Mouse (Mus musculus) limb, embryonic 12.5 days (tissue): ENCODE data around the gene 9530068E07Rik. TPM values are rescaled to one million over a fixed set of nuclear protein-coding genes. Genes with fewer than 3 reads are reported as not detected.

Experiments used
- ATAC-seq: fragments of 200-750 bp; cut with Nextera tagmentation; 2 replicates; pipeline ENCODE4 v1.8.0; 2017; ENCODE audit warnings: low read depth, moderate TSS enrichment; ENCODE audit not compliant: insufficient number of reproducible peaks, insufficient read depth, low FRiP score, low TSS enrichment
- H3K27ac ChIP-seq: fragments of 300-500 bp; sonication (generic); 2 replicates; pipeline ENCODE4 v1.5.1; 2016; ENCODE audit warnings: mild to moderate bottlenecking, moderate library complexity
- H3K27me3 ChIP-seq: fragments of 300-500 bp; sonication (generic); 2 replicates; pipeline ENCODE4 v1.6.1; 2016; ENCODE audit warnings: mild to moderate bottlenecking, moderate library complexity
- H3K36me3 ChIP-seq: fragments of 300-500 bp; sonication (generic); 2 replicates; pipeline ENCODE4 v1.6.1; 2016; ENCODE audit warnings: mild to moderate bottlenecking, moderate library complexity
- H3K4me1 ChIP-seq: fragments of 300-500 bp; sonication (generic); replicated peaks from 2 replicates; pipeline ENCODE4 v1.6.1; 2016
- H3K4me2 ChIP-seq: fragments of 300-500 bp; sonication (generic); 2 replicates; pipeline ENCODE4 v1.6.1; 2016; ENCODE audit warnings: mild to moderate bottlenecking, moderate library complexity
- H3K4me3 ChIP-seq: fragments of 300-500 bp; sonication (generic); replicated peaks from 2 replicates; pipeline ENCODE4 v1.5.1; 2016; ENCODE audit warnings: mild to moderate bottlenecking
- H3K9ac ChIP-seq: fragments of 300-500 bp; sonication (generic); replicated peaks from 2 replicates; pipeline ENCODE4 v1.6.1; 2016; ENCODE audit warnings: mild to moderate bottlenecking, moderate library complexity
- H3K9me3 ChIP-seq: fragments of 300-500 bp; sonication (generic); 2 replicates; pipeline ENCODE4 v1.6.1; 2016; ENCODE audit warnings: mild to moderate bottlenecking, moderate library complexity
- WGBS: fragments of 180-500 bp; shearing (Covaris S2); methylation state at CpG from one replicate; pipeline ENCODE4 v1.1.7; 2016; 5-methylcytosine and 5-hydroxymethylcytosine counted together
- polyA plus RNA-seq: library from polyadenylated mRNA; unstranded; fragments of >200 nt; fragmentation: Nextera tagmentation; extraction: Ambion mirVana; gene quantifications from 2 replicates; pipeline ENCODE4 v1.2.1, GENCODE M21; 2016

Gene 9530068E07Rik
- polyA plus RNA-seq, 1 experiment from 2014 or later, result 161 TPM

DNA sequence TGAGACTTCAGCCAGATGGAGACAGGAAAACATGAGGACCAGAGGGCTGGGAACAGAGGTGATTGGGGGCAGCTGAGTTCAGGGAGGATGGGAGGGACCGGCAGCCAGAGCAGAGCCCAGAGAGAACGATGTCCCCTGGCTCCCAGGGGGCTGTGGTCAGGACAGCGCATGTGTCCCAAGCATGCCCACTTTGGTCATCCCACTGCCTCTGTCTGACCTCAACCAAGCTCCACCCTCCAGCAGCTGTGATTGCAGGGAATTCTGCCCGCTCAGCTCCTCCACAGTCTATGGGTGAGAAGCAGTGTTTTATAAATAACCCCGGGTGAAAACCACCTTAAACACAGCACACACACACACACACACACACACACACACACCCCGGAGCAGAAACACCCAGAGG lies 33.2 kb downstream of the 9530068E07Rik start:
- Histone ChIP-seq H3K4me1 (no peaks in the 10 kb centered on the region), H3K27ac (no peak overlapping the region), H3K36me3 (no peaks in the 10 kb centered on the region), H3K4me3 (no peak overlapping the region), H3K9ac (no peak overlapping the region), H3K4me2 (no peak overlapping the region), H3K9me3 (no peaks in the 10 kb centered on the region), H3K27me3 (no peaks in the 10 kb centered on the region)
- WGBS, result 71% methylated on average over 6 of the region's 6 CpGs
- no peak for ATAC-seq

DNA sequence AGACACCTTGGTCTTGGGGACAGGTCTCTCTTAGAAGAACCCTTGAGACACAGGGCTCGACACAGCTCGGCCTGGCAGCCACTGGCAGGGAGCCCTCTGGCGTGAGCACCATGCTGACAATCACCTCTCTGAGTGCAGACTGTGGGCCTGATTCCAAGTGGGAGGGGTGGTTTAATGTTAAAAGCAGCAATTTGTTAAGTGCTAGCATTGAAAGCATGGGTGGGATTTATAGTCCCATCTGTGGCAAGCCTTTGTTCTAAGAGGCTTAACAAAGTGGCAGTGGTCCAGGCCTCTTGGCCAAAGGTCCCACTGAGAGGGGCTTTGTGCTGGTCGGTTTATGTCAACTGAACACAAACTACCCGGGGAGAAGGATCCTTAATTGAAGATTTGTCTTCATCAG lies 35.4 kb downstream of the 9530068E07Rik start:
- Histone ChIP-seq H3K36me3 (no peaks in the 10 kb centered on the region), H3K9me3 (no peaks in the 10 kb centered on the region), H3K27ac (no peak overlapping the region), H3K9ac (no peak overlapping the region), H3K4me1 (peaks cover 4% of the 10 kb centered on the region; the same call in 1 of the 2 replicates), H3K27me3 (no peaks in the 10 kb centered on the region), H3K4me3 (no peak overlapping the region), H3K4me2 (no peak overlapping the region)
- 53% methylated on average over 5 of the region's 5 CpGs for WGBS
- no peak for ATAC-seq

DNA sequence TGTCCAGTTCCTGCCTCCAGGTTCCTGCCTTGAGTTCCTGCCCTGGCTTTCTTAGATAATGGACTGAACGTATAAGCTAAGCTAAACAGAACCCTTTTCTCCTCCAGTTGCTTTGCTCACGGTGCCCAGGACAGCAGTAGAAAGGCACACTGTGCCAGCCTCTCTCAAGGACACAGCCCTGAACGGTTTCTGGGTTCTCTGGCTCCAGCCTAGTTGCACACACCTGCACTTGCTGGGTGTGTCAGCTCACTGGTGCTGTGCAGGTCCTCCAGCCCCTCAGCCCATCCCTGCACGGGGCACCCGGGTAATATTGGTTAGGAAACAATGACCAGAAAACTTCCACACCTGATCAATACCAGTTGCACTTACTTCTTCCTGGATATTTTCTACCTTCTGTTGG lies 35.9 kb downstream of the 9530068E07Rik start:
- Histone ChIP-seq H3K9me3 (no peaks in the 10 kb centered on the region), H3K27me3 (no peaks in the 10 kb centered on the region), H3K4me1 (peaks cover 9% of the 10 kb centered on the region; the same call in 1 of the 2 replicates), H3K27ac (no peak overlapping the region), H3K36me3 (no peaks in the 10 kb centered on the region), H3K4me3 (no peak overlapping the region), H3K9ac (no peak overlapping the region), H3K4me2 (no peak overlapping the region)
- no peak for ATAC-seq
- WGBS, result 91% methylated on average over 5 of the region's 5 CpGs

DNA sequence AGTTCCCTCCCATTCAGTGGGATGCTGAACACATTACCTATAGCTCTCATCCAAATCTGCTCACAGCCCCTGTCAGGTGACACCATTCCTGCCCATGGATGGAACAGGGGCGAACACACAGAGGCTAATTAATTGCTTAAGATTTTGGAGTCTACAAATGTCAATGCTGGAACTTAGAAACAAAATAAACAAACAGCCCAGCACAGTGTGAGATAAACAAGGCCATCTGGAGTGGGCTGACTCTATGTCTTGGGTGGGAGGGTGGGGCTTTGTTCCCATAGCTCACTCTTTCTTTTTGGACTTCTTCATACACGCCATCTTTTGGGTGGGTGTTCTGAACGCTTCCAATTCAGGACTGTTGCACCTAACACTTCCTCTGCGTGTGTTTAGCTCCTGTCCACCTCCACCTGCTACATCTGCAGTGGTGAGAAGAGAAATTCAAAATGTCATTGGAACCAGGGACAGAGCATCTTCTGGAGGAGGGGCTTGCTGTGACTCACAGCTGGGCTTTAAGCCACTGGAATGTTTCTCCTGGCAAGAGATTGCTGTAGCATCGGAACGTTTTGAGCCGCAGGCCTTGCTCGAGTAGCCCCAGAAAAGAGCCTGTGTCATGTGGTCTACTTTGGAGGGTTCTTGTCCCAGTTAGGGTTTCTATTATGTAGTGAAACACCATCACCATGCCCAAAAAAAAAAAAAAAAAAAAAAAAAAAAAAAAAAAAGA lies 37.0 kb downstream of the 9530068E07Rik start:
- H3K9me3 ChIP-seq, result no peaks in the 10 kb centered on the region
- WGBS, result 85% methylated on average over 8 of the region's 8 CpGs
- H3K27ac ChIP-seq, result no peak overlapping the region
- H3K9ac ChIP-seq, result no peak overlapping the region
- H3K4me3 ChIP-seq, result no peak overlapping the region
- no peaks in the 10 kb centered on the region for H3K36me3 ChIP-seq
- H3K4me1 ChIP-seq, result peaks cover 14% of the 10 kb centered on the region; the same call in 1 of the 2 replicates
- no peak overlapping the region for H3K4me2 ChIP-seq
- H3K27me3 ChIP-seq, result 0 out of 2 replicates have a peak, but pooled peaks cover 4% of the 10 kb centered on the region
- no peak for ATAC-seq

DNA sequence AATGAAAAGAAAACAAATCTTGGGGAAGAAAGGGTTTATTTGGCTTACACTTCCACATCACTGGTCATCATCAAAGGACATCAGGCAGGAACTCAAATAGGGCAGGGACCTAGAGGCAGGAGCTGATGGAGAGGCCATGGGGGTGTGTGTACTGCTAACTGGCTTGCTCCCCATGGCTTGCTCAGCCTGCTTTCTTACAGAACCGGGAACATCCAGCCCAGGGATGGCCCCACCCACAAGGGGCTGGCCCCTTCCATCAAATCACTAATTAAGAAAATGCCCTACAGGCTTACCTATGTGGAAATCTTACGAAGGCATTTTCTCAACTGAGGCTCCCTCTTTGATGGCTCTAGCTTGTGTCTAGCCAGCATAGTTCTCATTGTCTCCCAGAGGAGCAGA lies 37.6 kb downstream of the 9530068E07Rik start:
- Histone ChIP-seq H3K4me3 (no peak overlapping the region), H3K27ac (no peak overlapping the region), H3K4me1 (peaks cover 14% of the 10 kb centered on the region; the same call in 1 of the 2 replicates), H3K9me3 (no peaks in the 10 kb centered on the region), H3K4me2 (no peak overlapping the region), H3K27me3 (0 out of 2 replicates have a peak, but pooled peaks cover 4% of the 10 kb centered on the region), H3K36me3 (no peaks in the 10 kb centered on the region), H3K9ac (no peak overlapping the region)
- no peak for ATAC-seq
- WGBS, result 50% methylated on average over 2 of the region's 2 CpGs

DNA sequence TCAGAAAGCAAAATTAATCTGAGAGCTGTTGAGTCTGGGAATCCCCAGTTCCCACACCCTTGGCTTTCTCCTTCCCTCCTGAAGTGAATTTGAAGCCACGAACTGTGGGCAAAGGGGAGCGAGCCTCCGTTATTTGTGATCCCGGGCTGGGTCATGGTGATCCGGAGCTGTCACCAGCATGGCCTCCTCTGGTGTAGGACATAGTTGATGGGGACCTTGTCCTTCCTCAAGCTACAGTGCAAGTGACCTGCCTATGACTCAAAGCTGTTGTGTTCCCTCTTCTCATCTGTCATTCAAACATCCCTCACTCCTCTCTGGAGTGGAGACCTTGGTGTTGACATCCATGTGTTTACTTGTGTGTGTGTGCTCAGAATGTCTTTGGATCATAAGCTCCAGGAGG lies 39.2 kb downstream of the 9530068E07Rik start:
- Histone ChIP-seq H3K4me1 (peaks cover 14% of the 10 kb centered on the region; the same call in 1 of the 2 replicates), H3K27ac (no peak overlapping the region), H3K4me2 (no peak overlapping the region), H3K9ac (no peak overlapping the region), H3K36me3 (no peaks in the 10 kb centered on the region), H3K27me3 (0 out of 2 replicates have a peak, but pooled peaks cover 4% of the 10 kb centered on the region), H3K9me3 (no peaks in the 10 kb centered on the region), H3K4me3 (no peak overlapping the region)
- ATAC-seq, result no peak
- 85% methylated on average over 5 of the region's 5 CpGs for WGBS

DNA sequence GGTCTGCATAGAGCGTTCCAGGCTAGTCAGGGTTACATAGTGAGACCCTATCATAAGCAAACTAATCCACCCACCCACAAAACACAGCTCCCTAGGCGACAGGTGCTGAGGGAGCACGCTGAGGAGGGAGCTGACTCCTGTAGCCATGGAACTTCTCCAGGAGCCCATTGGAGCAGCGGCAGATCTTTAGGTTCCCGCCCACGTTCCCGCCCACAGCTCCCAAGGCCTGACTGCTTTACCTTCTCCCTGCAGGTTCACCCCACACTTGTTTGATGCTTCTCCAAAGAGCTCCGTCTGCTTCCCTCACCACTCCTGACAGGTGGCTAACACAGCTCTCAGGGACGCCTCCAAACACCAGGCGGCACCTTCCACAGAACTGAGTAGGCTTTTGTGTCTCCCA lies 40.9 kb downstream of the 9530068E07Rik start:
- H3K27ac ChIP-seq, result no peak overlapping the region
- ATAC-seq, result 0 out of 2 replicates have a peak, but pooled peaks have one; percentile 20
- H3K9ac ChIP-seq, result no peak overlapping the region
- H3K27me3 ChIP-seq, result 0 out of 2 replicates have a peak, but pooled peaks cover 4% of the 10 kb centered on the region
- H3K4me3 ChIP-seq, result no peak overlapping the region
- peaks cover 14% of the 10 kb centered on the region; the same call in 1 of the 2 replicates for H3K4me1 ChIP-seq
- H3K4me2 ChIP-seq, result peak overlapping the region; percentile 39
- 19% methylated on average over 10 of the region's 10 CpGs for WGBS
- H3K36me3 ChIP-seq, result no peaks in the 10 kb centered on the region
- H3K9me3 ChIP-seq, result no peaks in the 10 kb centered on the region

DNA sequence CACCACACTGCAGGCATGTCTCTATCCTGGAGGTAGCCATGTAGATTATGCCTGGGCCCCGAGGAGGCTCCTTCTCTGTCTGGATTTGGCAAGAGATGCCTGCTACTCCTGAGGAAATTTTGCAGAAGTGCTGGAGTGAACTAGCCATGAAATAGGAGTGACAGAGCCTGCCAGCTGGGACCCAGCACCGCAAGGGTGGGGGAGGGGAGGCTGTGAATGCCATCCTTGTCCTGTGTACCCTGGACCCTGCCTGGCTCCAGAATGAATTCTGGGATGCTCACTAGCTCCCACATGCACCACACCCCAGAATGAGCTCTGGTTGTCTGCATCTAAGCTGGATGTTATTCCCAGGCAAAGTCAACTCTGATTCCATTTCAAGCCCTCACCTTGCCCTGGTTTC lies 44.9 kb downstream of the 9530068E07Rik start:
- H3K9ac ChIP-seq, result no peak overlapping the region
- no peak for ATAC-seq
- H3K36me3 ChIP-seq, result no peaks in the 10 kb centered on the region

DNA sequence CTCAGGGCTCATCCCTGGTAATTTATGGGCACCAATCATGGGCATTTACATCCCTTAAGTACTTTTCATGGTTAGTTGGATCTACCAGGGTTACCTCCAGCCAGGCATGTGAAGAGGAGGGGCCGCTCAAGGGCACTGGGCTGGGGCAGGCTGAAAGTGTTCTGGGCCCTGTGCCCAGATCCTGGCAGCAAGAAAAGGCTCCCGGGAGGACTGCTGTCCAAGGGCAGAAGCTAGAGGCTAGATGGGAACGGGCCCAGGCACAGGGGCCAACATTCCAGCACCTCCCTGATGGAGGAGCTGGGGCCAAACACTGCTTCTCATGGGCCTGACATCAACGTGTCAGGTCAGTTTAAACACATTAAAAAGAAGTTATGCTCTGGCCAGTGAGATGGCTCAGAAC lies 51.0 kb downstream of the 9530068E07Rik start:
- Histone ChIP-seq H3K9ac (no peak overlapping the region), H3K4me2 (no peak overlapping the region), H3K27me3 (no peaks in the 10 kb centered on the region), H3K4me3 (no peak overlapping the region), H3K4me1 (no peaks in the 10 kb centered on the region), H3K9me3 (no peaks in the 10 kb centered on the region), H3K36me3 (no peaks in the 10 kb centered on the region), H3K27ac (no peak overlapping the region)
- ATAC-seq, result no peak
- WGBS, result 40% methylated on average over 4 of the region's 4 CpGs

More for the DNA sequence above, 44.9 kb downstream of the 9530068E07Rik start:
- no peaks in the 10 kb centered on the region for H3K9me3 ChIP-seq
- WGBS, result 85% methylated on average over 2 of the region's 2 CpGs
- no peak overlapping the region for H3K4me2 ChIP-seq
- H3K4me1 ChIP-seq, result peaks cover 14% of the 10 kb centered on the region; the same call in 1 of the 2 replicates
- 0 out of 2 replicates have a peak, but pooled peaks cover 4% of the 10 kb centered on the region for H3K27me3 ChIP-seq
- H3K4me3 ChIP-seq, result no peak overlapping the region
- H3K27ac ChIP-seq, result no peak overlapping the region

DNA sequence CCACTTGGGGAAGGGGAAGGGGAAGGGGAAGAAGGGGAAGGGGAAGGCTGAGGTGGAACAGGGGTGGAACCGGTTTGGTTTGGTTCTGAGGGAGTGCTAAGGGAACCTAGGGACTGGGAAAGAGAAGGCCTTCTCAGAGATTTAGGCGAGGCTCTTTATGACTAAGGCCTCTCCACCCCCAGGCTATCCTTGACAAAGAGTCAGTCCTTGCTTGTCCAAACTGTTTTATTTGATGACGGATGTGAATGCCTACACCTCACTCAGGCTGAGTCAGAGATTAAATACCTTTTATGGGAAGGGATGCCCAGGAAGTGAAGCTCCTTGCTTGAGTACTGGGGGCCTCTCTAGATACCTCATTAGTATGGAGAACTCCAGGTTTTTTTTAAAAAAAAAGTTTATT lies 52.8 kb downstream of the 9530068E07Rik start:
- no peak overlapping the region for H3K4me2 ChIP-seq
- H3K9ac ChIP-seq, result no peak overlapping the region
- no peaks in the 10 kb centered on the region for H3K4me1 ChIP-seq
- H3K27ac ChIP-seq, result no peak overlapping the region
- no peak for ATAC-seq
- H3K36me3 ChIP-seq, result no peaks in the 10 kb centered on the region
- 68% methylated on average over 3 of the region's 3 CpGs for WGBS
- H3K27me3 ChIP-seq, result no peaks in the 10 kb centered on the region
- no peaks in the 10 kb centered on the region for H3K9me3 ChIP-seq
- H3K4me3 ChIP-seq, result no peak overlapping the region

DNA sequence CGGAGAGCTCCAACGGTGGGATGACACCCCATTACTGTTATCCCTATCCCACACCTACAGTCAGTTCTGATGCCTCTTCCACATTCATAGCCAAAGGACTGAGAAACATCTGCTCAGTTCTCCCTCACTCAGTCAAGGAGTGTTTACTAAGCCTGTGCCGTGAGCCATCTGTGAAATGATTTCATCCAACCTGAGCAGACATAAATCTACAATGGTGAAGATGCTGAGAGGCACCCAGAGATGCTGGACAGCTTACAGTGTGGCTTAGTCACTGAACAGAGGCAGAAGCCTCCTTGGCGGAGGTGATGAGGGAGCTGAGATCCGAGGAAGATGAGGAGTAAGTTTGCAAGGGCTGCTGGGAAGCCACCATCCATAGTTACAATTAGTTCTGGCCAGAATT lies 62.1 kb downstream of the 9530068E07Rik start:
- H3K27ac ChIP-seq, result no peak overlapping the region
- 73% methylated on average over 5 of the region's 5 CpGs for WGBS
- no peak overlapping the region for H3K4me3 ChIP-seq
- H3K9ac ChIP-seq, result no peak overlapping the region
- no peaks in the 10 kb centered on the region for H3K9me3 ChIP-seq
- peaks cover 4% of the 10 kb centered on the region; the same call in 1 of the 2 replicates for H3K27me3 ChIP-seq
- no peak for ATAC-seq
- H3K4me1 ChIP-seq, result no peaks in the 10 kb centered on the region
- no peak overlapping the region for H3K4me2 ChIP-seq
- H3K36me3 ChIP-seq, result no peaks in the 10 kb centered on the region
